Mouse (Mus musculus) urinary bladder, adult 18-20 months (tissue): Measurements from ENCODE around the gene Gm14296.
"Not testable (repeated sequence)": the region's sequence is repeated elsewhere in the genome, so short reads cannot be mapped to it uniquely, and the experiment has no call there.

Source experiments
- DNase-seq, 2 experiments: peaks; one replicate each; pipeline ENCODE4 v3.0.0; 2022; ENCODE audit warnings: low spot score in 2 of 2, mixed read lengths in 2 of 2

Gm14296 gene

DNA sequence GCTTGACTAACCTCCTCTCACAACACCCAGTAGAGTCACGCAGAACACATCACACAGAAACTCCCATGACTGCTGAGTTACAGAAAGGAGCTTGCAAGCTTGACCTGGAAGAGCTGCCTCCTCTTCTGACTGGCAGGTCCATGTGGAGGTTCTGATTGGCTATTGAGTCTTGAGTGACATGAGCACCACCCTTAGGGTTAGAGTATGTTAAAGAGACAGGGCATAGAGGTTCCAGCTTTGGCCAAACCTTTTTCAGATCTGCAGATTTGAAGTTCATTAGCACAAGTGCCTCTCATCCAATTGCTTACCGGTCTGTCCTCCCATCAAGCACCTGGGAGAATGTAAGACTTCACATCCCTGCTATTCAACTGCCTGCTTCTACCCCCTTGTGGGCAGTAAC is at the start of gene Gm14296:
Gene Gm14296 (minus strand): TSS at position 101 of the 400 bp plus-strand sequence.
- DNase-seq, result not testable (repeated sequence)

DNA sequence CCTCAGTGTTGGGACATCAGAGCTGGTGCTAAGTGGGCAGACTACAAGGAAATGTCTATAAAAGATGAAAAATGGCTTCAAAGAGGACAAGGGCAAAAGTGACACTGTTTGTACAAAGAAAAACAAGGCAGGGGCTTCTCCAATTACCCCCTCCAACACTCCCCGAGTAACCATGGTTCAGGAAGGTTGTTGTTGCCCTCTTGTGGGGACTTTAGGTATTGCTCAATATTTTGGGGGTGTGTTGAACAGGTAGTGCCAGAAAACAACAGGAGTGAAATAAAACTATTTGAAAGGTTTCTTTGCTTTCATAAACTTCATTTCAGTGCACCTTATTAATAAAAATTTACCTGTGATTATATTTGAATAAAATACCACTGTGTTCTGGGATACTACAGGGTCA is 22.1 kb downstream of the Gm14296 start:
- DNase-seq, result not testable (repeated sequence)
